Mouse (Mus musculus) CH12.LX (cell line): ENCODE data around the gene Erfe.

Experiments
- BHLHE40 ChIP-seq: IDR thresholded peaks from 2 replicates; pipeline ENCODE4 v1.6.1; 2011; ENCODE audit warnings: mild to moderate bottlenecking, low read depth, low read length, improper control_type of control experiment
- CTCF ChIP-seq, 2 experiments: IDR thresholded peaks in 1 of 2; conservative IDR thresholded peaks in 1 of 2; 2 replicates each; pipeline ENCODE4 v1.5.1; 2011 to 2012; ENCODE audit warnings: low read depth in 2 of 2, low read length in 2 of 2, improper control_type of control experiment in 1 of 2, inconsistent platforms in 1 of 2, mild to moderate bottlenecking in 1 of 2, moderate library complexity in 1 of 2
- E2F4 ChIP-seq: IDR thresholded peaks from 2 replicates; pipeline ENCODE4 v1.6.1; 2011; ENCODE audit warnings: low read depth, low read length, improper control_type of control experiment; ENCODE audit not compliant: insufficient replicate concordance
- EP300 ChIP-seq: IDR thresholded peaks from 2 replicates; pipeline ENCODE4 v1.6.1; 2011; ENCODE audit warnings: low read length, improper control_type of control experiment
- JUND ChIP-seq: conservative IDR thresholded peaks from 2 replicates; pipeline ENCODE4 v1.6.1; 2011; ENCODE audit warnings: low read depth, low read length, improper control_type of control experiment
- MAFK ChIP-seq: IDR thresholded peaks from 2 replicates; pipeline ENCODE4 v1.6.1; 2011; ENCODE audit warnings: low read length, improper control_type of control experiment; ENCODE audit not compliant: insufficient replicate concordance
- POLR2A ChIP-seq: IDR thresholded peaks from 2 replicates; pipeline ENCODE4 v1.6.1; 2011; ENCODE audit warnings: low read depth, mild to moderate bottlenecking, improper control_type of control experiment, low read length
- TCF12 ChIP-seq: IDR thresholded peaks from 2 replicates; pipeline ENCODE4 v1.6.1; 2014; ENCODE audit warnings: low read depth, mild to moderate bottlenecking, inconsistent platforms, low read length, improper control_type of control experiment
- USF1 ChIP-seq: IDR thresholded peaks from 2 replicates; pipeline ENCODE4 v1.6.1; 2014; ENCODE audit warnings: low read depth, mild to moderate bottlenecking, inconsistent platforms, low read length, improper control_type of control experiment
- USF2 ChIP-seq: conservative IDR thresholded peaks from 2 replicates; pipeline ENCODE4 v1.6.1; 2011; ENCODE audit warnings: low read depth, low read length, improper control_type of control experiment
- ZC3H11A ChIP-seq: IDR thresholded peaks from 2 replicates; pipeline ENCODE4 v1.6.1; 2012; ENCODE audit warnings: low read depth, mild to moderate bottlenecking, inconsistent platforms, low read length, improper control_type of control experiment

DNA sequence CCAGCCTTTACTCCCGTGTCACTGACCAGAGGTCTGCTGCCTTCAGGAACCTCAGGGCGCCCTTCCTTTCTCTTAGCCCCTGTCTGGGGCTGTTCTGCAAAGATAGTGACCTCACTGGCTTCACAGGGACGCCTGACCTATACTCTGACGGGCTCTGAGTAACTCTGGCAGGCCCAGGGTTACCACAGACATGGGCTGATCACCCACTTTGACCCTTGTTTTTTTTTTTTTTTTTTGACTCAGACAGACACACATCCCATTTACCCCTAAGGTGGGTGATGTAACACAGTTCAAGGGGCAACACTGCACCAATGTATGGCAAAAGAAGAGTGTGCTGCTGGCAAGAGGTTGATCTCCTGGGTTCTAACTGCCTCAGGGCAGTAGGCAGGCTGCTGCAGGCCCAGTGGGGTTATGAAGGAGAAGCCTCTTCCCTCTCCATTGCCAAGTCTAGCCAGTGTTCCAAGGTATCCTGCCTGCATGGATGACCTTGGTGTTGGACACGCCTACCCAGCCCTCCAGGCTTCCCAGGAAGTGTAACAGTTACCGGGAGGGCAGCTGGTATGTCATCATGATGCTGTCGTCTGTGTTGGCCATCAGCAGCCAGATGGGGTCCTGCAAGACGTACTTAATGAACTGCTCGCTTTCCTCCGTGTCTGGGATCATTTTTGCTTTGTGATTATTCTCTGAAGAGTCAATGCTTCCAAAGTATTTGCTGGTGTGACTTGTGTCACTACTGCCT is 53.8 kb downstream of the Erfe start:
- TF ChIP-seq BHLHE40, result no peak
- TF ChIP-seq POLR2A, result no peak
- TF ChIP-seq E2F4, result no peak
- TF ChIP-seq CTCF (conservative IDR thresholded peaks at IDR 0.05 in 1 of 2, IDR thresholded peaks at IDR 0.05 in 1 of 2; ENCODE audit: low read depth in 2 of 2, low read length in 2 of 2), result no peak
- no peak for TF ChIP-seq MAFK
- no peak for TF ChIP-seq TCF12
- TF ChIP-seq USF1, result no peak
- no peak for TF ChIP-seq USF2
- no peak for TF ChIP-seq EP300
- no peak for TF ChIP-seq JUND
- no peak for TF ChIP-seq ZC3H11A
